Mouse (Mus musculus) gastrocnemius, postnatal 25 days (tissue): ENCODE results near the gene Ambra1. TPM values are rescaled to one million over a fixed set of nuclear protein-coding genes. Genes with fewer than 3 reads are reported as not detected.
"Not testable (repeated sequence)": the region's sequence is repeated elsewhere in the genome, so short reads cannot be mapped to it uniquely, and the experiment has no call there.

Source experiments
- DNase-seq: peaks from one replicate; pipeline ENCODE4 v3.0.0; 2022
- long read RNA-seq, 2 experiments: library from polyadenylated mRNA; stranded (forward); transcript quantifications; one replicate each; pipeline ENCODE4 v2.0.0; 2021
- total RNA-seq, 2 experiments: library from RNA; stranded (reverse); gene quantifications; 1 replicate in 1 of 2; 2 replicates in 1 of 2; pipeline ENCODE4 v1.2.3; 2021

Gene Ambra1
- 10 to 100 TPM; 12.6 to 13.0 TPM for total RNA-seq
- long read RNA-seq, experiment 1, full-length matches to known transcripts = 1 of 5 reads
- long read RNA-seq, experiment 1, partial matches to known transcripts = 1 of 5 reads
- long read RNA-seq, experiment 1, other reads (novel, unspliced or antisense) = 3 of 5 reads
- long read RNA-seq, experiment 2, full-length matches to known transcripts = 2 of 4 reads
- long read RNA-seq, experiment 2, partial matches to known transcripts = 1 of 4 reads
- long read RNA-seq, experiment 2, other reads (novel, unspliced or antisense) = 1 of 4 reads

GRCm38 (mm10) chr2:91729971-91730821, at the start of gene Ambra1:
Gene Ambra1, plus strand, starts transcription at chr2:91730134.
- peak; percentile 84 for DNase-seq

GRCm38 (mm10) chr2:91682850-91683249, 47.1 kb upstream of the Ambra1 start:
- no peak for DNase-seq

GRCm38 (mm10) chr2:91683919-91684318, 46.0 kb upstream of the Ambra1 start:
- no peak for DNase-seq

DNA sequence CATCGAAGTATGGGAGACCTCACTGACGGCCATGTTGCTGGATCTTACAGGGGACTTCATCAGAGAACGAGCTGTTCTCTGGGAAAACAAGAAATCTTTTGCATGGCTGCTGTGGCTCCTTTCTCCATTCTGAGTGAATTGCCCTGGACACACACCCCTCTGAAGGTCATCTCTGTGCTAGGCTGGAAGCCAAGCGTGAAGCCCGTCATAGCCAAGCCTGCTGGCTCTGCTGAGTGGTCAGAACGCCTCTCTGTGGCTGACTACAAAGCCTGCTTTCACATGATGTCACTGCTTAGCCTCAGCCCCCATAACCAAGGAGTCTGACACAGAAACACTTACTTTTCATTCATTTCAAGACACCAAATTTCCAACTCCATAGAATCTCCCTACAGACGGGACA, 40.5 kb upstream of the Ambra1 start:
- no peak for DNase-seq

DNA sequence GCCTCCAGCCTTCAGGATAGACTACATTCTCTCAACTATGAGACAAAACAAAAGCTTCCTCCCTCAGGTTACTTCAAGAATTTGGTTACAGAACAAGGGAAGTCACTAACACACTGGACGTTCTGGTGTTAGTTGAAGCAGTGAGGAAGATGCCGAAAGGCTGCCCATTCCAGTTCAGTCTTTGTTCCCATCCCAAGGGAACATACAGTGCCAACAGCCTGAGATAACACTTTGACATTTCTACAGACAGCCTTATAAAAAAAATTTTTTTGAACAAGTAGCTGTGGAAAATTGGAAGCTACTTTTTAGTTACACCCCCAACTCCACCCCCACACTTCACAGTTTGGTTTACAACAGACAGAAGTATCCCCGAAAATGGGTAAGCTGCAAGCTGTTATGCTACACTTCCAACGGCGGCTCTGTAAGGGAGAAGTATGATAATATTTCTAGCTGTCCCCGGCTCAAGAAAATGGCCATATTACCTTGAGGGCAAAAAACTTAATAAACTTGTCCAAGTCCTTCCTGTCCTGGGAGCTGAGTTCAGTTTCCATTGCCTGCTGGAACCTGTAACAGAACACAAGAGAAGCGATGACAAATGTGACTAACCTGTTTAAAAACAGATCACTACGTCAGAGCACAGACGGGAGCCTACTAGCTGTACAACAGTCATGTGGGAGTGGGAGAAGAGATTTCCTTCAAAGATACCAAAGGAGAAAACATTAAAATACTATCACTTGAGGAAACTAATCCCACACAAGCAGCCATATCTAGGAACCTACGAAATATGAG, 34.3 kb upstream of the Ambra1 start:
- no peak for DNase-seq

GRCm38 (mm10) chr2:91696225-91696590, 33.7 kb upstream of the Ambra1 start:
- DNase-seq = no peak

DNA sequence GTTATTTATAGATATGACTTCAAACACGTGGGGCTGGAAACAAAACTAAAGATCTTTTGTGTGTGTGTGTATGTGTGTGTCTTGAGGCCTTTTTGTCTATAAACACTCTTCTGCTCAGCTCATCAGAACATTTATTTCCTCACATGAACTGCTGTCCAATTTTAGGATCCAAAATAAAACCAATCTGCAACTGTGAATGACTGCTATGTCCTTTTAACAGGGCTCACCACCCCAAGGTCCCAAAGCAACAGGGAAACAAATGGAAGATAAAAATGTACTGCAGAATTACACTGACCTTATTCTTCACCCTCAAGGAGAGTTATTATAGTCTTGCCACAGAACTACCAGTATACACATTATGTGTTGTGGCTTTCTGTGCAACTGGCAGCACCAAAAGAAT, 30.7 kb upstream of the Ambra1 start:
- no peak for DNase-seq

DNA sequence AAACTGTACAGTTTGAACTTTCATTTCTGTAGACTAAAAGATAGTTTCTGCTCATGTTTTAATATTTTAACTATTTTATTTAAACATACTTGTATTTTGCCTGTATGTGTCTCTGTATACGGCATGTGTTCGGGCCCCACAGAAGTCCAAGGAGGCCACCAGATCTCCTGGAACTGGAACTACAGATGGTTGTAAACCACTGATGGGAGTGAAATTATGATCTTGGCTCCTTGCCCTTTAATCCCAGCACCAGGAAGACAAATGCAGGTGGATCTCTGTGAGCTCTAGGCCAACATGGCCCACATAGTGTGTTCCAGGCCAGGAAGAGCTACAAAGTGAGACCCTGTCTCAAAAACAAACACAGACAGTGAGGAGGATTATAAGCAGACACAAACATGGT, 28.6 kb upstream of the Ambra1 start:
- DNase-seq = no peak

DNA sequence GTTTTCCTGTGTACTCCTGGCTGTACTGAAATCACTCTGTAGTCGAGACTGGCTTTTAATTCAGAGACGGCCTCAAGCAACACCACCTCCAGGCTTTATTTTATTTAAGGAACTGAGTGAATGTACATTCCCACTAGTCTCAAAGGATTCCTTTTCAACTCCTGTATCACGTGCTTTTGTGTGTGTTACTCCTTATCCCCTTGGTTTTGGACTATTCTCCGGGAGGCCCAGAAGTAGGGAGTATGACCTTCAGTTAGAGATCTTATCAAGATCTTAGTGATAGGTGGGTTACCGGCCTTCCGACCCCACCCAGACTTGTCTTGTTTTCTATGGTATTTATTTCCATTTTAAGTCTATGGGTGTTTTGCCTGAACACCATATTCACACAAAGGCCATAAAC, 24.2 kb upstream of the Ambra1 start:
- DNase-seq = no peak

DNA sequence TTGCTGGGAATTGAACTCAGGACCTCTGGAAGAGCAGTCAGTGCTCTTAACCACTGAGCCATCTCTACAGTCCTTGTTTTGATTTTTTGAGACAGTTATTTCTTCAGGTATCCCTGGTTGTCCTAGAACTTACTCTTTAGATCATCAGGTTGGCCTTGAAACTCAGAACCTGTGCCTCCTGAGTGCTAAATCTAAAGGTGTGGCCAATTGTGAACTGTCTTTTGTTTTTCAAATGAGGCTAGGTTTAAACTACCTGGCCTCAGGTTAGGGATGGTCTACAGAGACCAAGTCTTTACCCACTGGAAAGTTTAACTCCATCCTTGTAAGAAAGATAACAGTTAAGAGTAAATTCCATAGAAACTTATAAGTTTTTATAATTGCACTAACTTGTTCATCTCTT, 23.5 kb upstream of the Ambra1 start:
- DNase-seq = no peak

GRCm38 (mm10) chr2:91708361-91708760, 21.6 kb upstream of the Ambra1 start:
- no peak for DNase-seq

DNA sequence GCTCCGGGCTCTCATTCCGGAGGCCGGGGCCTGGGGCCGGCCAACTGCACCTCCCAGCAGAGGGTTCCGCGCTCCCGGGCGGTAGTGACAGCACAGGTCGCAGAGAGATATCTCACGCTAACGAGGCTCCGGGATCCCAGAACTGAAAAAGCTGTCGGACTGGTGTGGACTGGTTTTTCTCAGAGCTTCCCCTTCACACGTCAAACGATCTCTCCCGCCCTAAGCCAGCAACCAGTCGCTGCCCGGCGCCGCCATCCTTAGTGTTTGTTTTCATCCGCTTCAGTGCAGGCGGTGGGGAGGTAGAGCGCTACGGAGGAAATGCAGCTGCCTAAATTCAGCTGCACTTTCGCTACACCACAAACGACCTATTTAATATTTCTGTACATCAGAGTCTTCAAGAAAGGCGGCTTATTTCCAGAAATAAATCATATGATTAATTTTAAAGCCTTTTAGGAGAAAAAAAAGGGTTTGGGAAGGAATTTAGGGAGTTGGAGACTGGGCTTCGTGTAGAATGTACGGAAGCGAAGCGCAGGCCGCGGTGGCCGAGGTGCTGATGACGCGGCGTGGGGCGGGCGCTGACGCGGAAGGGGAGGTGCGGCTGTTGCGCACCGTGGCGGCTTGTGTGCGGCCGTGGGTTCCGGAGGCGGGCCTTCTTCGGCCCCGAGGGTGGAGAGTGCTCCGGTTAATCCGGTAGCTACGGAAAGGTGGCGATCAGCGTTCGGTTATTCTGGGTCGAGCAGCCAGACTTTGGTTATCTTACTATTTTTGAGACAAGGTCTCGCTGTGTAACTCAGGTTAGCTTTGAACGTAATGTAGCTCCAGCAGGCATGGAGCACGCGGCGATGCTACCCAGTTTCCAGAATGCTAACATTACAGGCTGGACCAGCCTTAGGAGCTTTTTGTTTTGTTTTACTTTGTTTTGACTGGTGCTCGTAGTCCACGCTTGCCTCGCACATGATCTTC, 19.4 kb upstream of the Ambra1 start, which contains the start of the genes Atg13 and Harbi1:
TSS of gene Atg13 (minus strand) at position 305 of the 963 bp plus-strand sequence.
TSS of gene Harbi1 (plus strand) at position 581 of the 963 bp plus-strand sequence.
- DNase-seq = peak; percentile 92

GRCm38 (mm10) chr2:91711256-91711925, 18.5 kb upstream of the Ambra1 start:
- DNase-seq = no peak

DNA sequence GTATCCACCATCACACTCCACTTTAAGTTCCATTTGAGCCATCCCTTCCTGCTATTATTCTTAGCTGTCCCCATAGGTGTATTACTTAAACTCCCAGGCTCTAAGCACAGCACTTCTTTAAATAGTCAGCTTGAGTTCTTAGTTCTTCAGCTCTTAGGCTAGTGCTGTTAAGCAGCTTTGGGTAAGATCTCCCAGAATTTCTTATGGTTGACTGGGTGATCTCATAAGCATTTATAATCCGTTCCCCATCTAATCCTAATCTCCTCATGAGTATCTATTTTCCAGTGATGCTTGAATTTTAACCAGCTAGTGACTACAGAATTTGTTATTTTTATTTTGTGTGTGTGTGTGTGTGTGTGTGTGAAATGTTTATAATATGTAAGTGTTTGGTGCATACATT, 15.0 kb upstream of the Ambra1 start:
- DNase-seq = no peak

- DNase-seq = no peak
These were observed 11.7 kb upstream of the Ambra1 start for GRCm38 (mm10) chr2:91718276-91718675.

- no peak for DNase-seq
These were observed 6.6 kb upstream of the Ambra1 start for GRCm38 (mm10) chr2:91723382-91723781.

- DNase-seq = no peak
These were observed 6.0 kb upstream of the Ambra1 start for GRCm38 (mm10) chr2:91723951-91724350.

- no peak for DNase-seq
These were observed 5.2 kb upstream of the Ambra1 start for GRCm38 (mm10) chr2:91724716-91725115.

DNA sequence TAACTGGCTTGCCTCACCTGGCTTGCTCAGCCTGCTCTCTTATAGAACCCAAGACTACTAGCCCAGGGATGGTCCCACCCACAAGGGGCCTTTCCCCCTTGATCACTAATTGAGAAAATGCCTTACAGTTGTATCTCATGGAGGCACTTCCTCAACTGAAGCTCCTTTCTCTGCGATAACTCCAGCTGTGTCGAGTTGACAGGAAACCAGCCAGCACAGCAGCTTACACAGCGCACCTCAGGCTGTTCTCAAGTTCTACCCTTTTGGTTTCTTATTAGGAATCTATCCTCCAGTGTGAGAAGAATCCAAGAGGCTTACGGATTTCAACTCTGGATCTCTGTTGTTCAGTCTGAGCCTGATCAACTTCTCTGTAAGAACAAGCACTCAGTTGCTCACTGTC, 4.5 kb upstream of the Ambra1 start:
- DNase-seq = not testable (repeated sequence)

GRCm38 (mm10) chr2:91727011-91727410, 2.9 kb upstream of the Ambra1 start:
- DNase-seq = no peak

DNA sequence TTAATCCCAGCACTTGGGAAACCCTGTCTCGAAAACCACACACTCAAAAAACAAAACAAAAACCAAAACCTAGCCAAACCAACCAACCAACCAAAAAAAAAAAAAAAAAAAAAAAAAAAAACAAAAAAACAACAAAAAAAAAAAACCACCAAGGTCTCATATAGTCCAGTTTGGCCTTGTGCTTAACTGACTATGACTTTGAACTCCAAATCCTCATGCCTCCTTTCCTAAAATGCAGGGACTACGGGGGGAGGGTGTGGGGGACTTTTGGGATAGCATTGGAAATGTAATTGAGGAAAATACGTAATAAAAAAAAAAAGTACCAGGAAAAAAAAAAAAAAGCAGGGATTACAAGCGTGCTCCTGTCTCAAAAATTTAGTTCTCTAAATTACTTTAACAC, 363 bp upstream of the Ambra1 start:
- no peak for DNase-seq
